Comparison of ENCODE assay signal across 8 mouse cellular contexts in genomic region chr6:136827516-136827880, GRCm38 (mm10). TPM values are rescaled to one million over a fixed set of nuclear protein-coding genes. Genes with fewer than 3 reads are reported as not detected.
A peak's percentile ranks its signal among the peaks of the same experiment; 100 is the strongest.
DNase-seq lines count a peak whose midpoint lies in the region; ATAC-seq lines count a peak whose summit lies in the region.

TSS of gene BC049715 (plus strand) at chr6:136827626.

- DNase-seq in heart, embryonic 10.5 days (ENCODE audit: low spot score), result no peak
- no peak for DNase-seq in heart, adult 9 months (ENCODE audit: low spot score in 2 of 2)
- peak; percentile 84 for DNase-seq in R1 (ENCODE audit: low read depth, low spot score)
- DNase-seq in lung, postnatal 36 days, result peak; percentile 31
- no peak for DNase-seq in cerebellum, postnatal 4 days (ENCODE audit: low spot score in 2 of 2)
- DNase-seq in MN1 (ENCODE audit: low spot score), result no peak
- no peak for DNase-seq in layer of hippocampus, adult 9-11 months

- under 1% methylated on average over 34 of the region's 34 CpGs for WGBS in heart, embryonic 10.5 days
- under 1% methylated on average over 34 of the region's 34 CpGs for WGBS in hindbrain, embryonic 13.5 days

- peak within 1 kb of the TSS; percentile 98 for H3K9ac ChIP-seq in hindbrain, embryonic 13.5 days

- H3K36me3 ChIP-seq in heart, embryonic 10.5 days, result peaks cover 28% of the 10 kb centered on the region
- H3K36me3 ChIP-seq in hindbrain, embryonic 13.5 days, result peaks cover 22% of the 10 kb centered on the region

- peak within 1 kb of the TSS; percentile 99 for H3K27ac ChIP-seq in heart, embryonic 10.5 days
- peak within 1 kb of the TSS; percentile 92 for H3K27ac ChIP-seq in hindbrain, embryonic 13.5 days

- peak within 1 kb of the TSS; percentile 68 for H3K4me2 ChIP-seq in hindbrain, embryonic 13.5 days

- no peaks in the 10 kb centered on the region; the same call in 1 of the 2 replicates for H3K27me3 ChIP-seq in heart, embryonic 10.5 days (ENCODE audit: insufficient read depth, poor library complexity, severe bottlenecking)
- peaks cover 22% of the 10 kb centered on the region for H3K27me3 ChIP-seq in hindbrain, embryonic 13.5 days

- H3K9me3 ChIP-seq in heart, embryonic 10.5 days, result no peaks in the 10 kb centered on the region
- no peaks in the 10 kb centered on the region for H3K9me3 ChIP-seq in hindbrain, embryonic 13.5 days

- peaks cover 7% of the 10 kb centered on the region; the same call in 1 of the 2 replicates for H3K4me1 ChIP-seq in heart, embryonic 10.5 days
- peaks cover 15% of the 10 kb centered on the region for H3K4me1 ChIP-seq in hindbrain, embryonic 13.5 days (replicated peaks)

- peak within 1 kb of the TSS; percentile 100 for H3K4me3 ChIP-seq in heart, embryonic 10.5 days
- H3K4me3 ChIP-seq in hindbrain, embryonic 13.5 days, result peak within 1 kb of the TSS; percentile 98

- no peak for ATAC-seq in hindbrain, embryonic 13.5 days (ENCODE audit: low FRiP score)

RNA-seq across cellular contexts. Expression of gene BC049715, which starts in this region (rescaled TPM):
- 2.4 and 2.7 TPM in 2 replicates for polyA plus RNA-seq in heart, embryonic 10.5 days (2016; fragmentation: Nextera tagmentation; extraction: Ambion mirVana)
- polyA plus RNA-seq in hindbrain, embryonic 13.5 days (2015; fragmentation: Nextera tagmentation; extraction: Ambion mirVana), result 1.5 and 2.8 TPM in 2 replicates

Comparison
In these comparisons a context has a peak if more than half of its experiments do, and no peak if none do; other contexts are left out.
1. DNase-seq: peak in R1 (single experiment) and lung, postnatal 36 days (single experiment); none in heart, embryonic 10.5 days (single experiment), heart, adult 9 months (0 of 2), cerebellum, postnatal 4 days (0 of 2), MN1 (single experiment) and layer of hippocampus, adult 9-11 months (single experiment).